Mouse (Mus musculus) intestine, postnatal 0 days (tissue): ENCODE data around the gene Stard3nl. TPM values are rescaled to one million over a fixed set of nuclear protein-coding genes. Genes with fewer than 3 reads are reported as not detected.

ENCODE experiments used
- ATAC-seq: fragments of 200-750 bp; cut with Nextera tagmentation; 2 replicates; pipeline ENCODE4 v1.8.0; 2017; ENCODE audit warnings: mild to moderate bottlenecking, moderate TSS enrichment, moderate library complexity
- H3K27ac ChIP-seq: fragments of 300-500 bp; sonication (generic); 2 replicates; pipeline ENCODE4 v1.5.1; 2014; ENCODE audit warnings: mild to moderate bottlenecking, low read depth, low read length, moderate library complexity
- H3K27me3 ChIP-seq: fragments of 300-500 bp; sonication (generic); replicated peaks from 2 replicates; pipeline ENCODE4 v1.6.1; 2014; ENCODE audit warnings: low read length, mixed read lengths; ENCODE audit not compliant: control insufficient read depth, insufficient read depth
- H3K36me3 ChIP-seq: fragments of 300-500 bp; sonication (generic); 2 replicates; pipeline ENCODE4 v1.6.1; 2014; ENCODE audit warnings: mild to moderate bottlenecking, moderate library complexity; ENCODE audit not compliant: control insufficient read depth, insufficient read depth
- H3K4me1 ChIP-seq: fragments of 300-500 bp; sonication (generic); replicated peaks from 2 replicates; pipeline ENCODE4 v1.6.1; 2014; ENCODE audit warnings: antibody characterized with exemption, low read length, mixed read lengths; ENCODE audit not compliant: control insufficient read depth, insufficient read depth
- H3K4me2 ChIP-seq: fragments of 300-500 bp; sonication (generic); replicated peaks from 2 replicates; pipeline ENCODE4 v1.6.1; 2014; ENCODE audit warnings: low read depth, mild to moderate bottlenecking, moderate library complexity
- H3K4me3 ChIP-seq: fragments of 300-500 bp; sonication (generic); 2 replicates; pipeline ENCODE4 v1.5.1; 2014; ENCODE audit warnings: low read depth, low read length
- H3K9ac ChIP-seq: fragments of 300-500 bp; sonication (generic); 2 replicates; pipeline ENCODE4 v1.6.1; 2014; ENCODE audit warnings: mild to moderate bottlenecking, low read depth, low read length
- H3K9me3 ChIP-seq: fragments of 300-500 bp; sonication (generic); 2 replicates; pipeline ENCODE4 v1.6.1; 2016; ENCODE audit warnings: mixed run types; ENCODE audit not compliant: control insufficient read depth
- CTCF ChIP-seq: sonication (generic); IDR thresholded peaks from 2 replicates; pipeline ENCODE4 v1.5.1; 2016; ENCODE audit warnings: low read depth, mild to moderate bottlenecking, control low read depth, antibody characterized with exemption, moderate library complexity
- WGBS: fragments of 180-500 bp; shearing (Covaris S2); extraction: QIAGEN DNeasy Blood & Tissue Kit; methylation state at CpG from one replicate; pipeline ENCODE4 v1.1.7; 2014; 5-methylcytosine and 5-hydroxymethylcytosine counted together
- polyA plus RNA-seq: library from polyadenylated mRNA; unstranded; fragments of >200 nt; fragmentation: Nextera tagmentation; extraction: Ambion mirVana; gene quantifications from 2 replicates; pipeline ENCODE4 v1.2.1, GENCODE M21; 2015

Stard3nl gene
- polyA plus RNA-seq, 1 experiment from 2014 or later = 79.6 TPM

DNA sequence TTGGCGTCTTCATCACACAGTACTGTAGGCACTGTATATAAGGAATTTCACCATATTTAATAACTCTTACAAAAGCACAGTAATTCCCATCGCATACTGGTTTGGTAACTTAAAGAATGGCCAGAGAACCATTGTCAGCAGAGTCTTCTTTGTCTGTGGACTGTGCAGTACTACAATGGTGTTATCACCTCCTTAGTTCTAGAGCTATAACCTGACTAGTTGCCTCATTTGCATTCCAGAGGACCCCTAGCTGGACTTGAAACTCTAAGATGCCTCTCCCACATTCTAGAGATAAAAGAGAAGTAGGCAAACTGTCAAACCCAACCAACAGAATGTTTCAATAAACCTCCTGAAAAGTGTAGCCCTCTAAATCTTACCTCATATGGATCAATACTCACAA is 12.4 kb upstream of the Stard3nl start:
- Histone ChIP-seq H3K4me2 (no peak overlapping the region), H3K36me3 (no peaks in the 10 kb centered on the region), H3K9ac (no peak overlapping the region), H3K4me3 (no peak overlapping the region), H3K4me1 (no peaks in the 10 kb centered on the region), H3K27ac (no peak overlapping the region), H3K9me3 (no peaks in the 10 kb centered on the region), H3K27me3 (no peaks in the 10 kb centered on the region)
- no peak for ATAC-seq
- TF ChIP-seq CTCF = no peak
- WGBS = 74% methylated on average over 2 of the region's 2 CpGs

GRCm38 (mm10) chr13:19404623-19405022 is 9.0 kb upstream of the Stard3nl start:
- ATAC-seq = peak; percentile 51; the same call in 1 of the 2 replicates
- 47% methylated on average over 2 of the region's 2 CpGs for WGBS
- no peaks in the 10 kb centered on the region for H3K36me3 ChIP-seq

DNA sequence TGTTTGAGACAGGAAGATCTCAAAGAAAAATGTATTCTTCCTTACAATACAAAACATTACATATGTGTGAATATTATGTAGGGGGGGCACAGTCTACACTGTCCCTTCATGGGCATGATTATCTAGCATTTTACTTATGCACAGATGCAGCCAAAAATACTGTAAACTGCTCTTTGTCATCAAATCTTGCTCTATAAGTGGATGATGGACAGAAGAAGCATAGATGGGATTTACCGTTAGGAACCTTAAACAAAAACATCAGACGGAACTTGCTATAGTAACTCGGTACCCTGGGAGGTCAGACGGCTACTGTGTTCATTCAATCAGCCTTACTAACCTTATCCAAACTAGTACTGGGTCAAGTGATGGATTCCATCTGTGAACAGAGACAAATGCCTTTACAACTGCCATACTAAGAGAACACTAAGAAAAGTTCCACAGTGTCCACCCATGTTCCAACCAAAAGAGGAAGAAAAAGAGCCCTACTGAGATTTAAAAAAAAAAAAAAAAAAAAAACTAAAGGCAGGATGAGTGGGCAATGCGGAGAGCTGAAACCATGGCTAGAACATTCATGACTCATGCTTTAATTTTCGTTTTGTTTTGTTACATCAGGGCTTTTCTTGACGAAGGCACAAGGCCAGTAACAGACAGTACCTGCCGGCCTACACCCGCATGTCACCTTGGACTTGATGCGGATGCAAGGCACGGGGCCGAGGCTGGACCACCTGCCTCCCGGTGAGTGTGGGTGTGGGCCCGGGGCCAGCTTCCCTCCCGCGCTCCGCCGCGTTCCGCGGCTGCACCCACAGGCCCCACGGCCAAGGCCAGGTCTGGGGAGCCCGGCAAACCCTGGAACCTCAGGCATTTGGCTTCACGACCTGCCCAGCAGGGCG is 552 bp downstream of the Stard3nl start:
- TF ChIP-seq CTCF = no peak
- Histone ChIP-seq H3K9ac (peak overlapping the region; percentile 71), H3K27ac (peak overlapping the region; percentile 86), H3K36me3 (no peaks in the 10 kb centered on the region), H3K4me2 (peak overlapping the region; percentile 66), H3K4me1 (peaks cover 8% of the 10 kb centered on the region; the same call in 1 of the 2 replicates), H3K9me3 (no peaks in the 10 kb centered on the region), H3K27me3 (no peaks in the 10 kb centered on the region), H3K4me3 (peak overlapping the region; percentile 68)
- peak; percentile 63 for ATAC-seq
- 1% methylated on average over 25 of the region's 25 CpGs for WGBS

More at GRCm38 (mm10) chr13:19404623-19405022, 9.0 kb upstream of the Stard3nl start:
- Histone ChIP-seq H3K4me3 (no peak overlapping the region), H3K27ac (no peak overlapping the region), H3K9ac (no peak overlapping the region), H3K27me3 (no peaks in the 10 kb centered on the region), H3K9me3 (no peaks in the 10 kb centered on the region), H3K4me2 (no peak overlapping the region), H3K4me1 (no peaks in the 10 kb centered on the region)
- TF ChIP-seq CTCF = no peak

GRCm38 (mm10) chr13:19394171-19394570 is 1.4 kb downstream of the Stard3nl start:
- peak overlapping the region; percentile 66 for H3K4me2 ChIP-seq
- H3K4me3 ChIP-seq = no peak overlapping the region
- no peaks in the 10 kb centered on the region for H3K27me3 ChIP-seq
- H3K4me1 ChIP-seq = peaks cover 8% of the 10 kb centered on the region; the same call in 1 of the 2 replicates
- ATAC-seq = no peak
- H3K27ac ChIP-seq = no peak overlapping the region
- no peaks in the 10 kb centered on the region for H3K36me3 ChIP-seq
- TF ChIP-seq CTCF = no peak
- H3K9me3 ChIP-seq = no peaks in the 10 kb centered on the region
- no peak overlapping the region for H3K9ac ChIP-seq
- WGBS = 6% methylated on average over 4 of the region's 4 CpGs

GRCm38 (mm10) chr13:19393731-19394130 is 1.9 kb downstream of the Stard3nl start:
- no peaks in the 10 kb centered on the region for H3K36me3 ChIP-seq
- peak overlapping the region; percentile 66 for H3K4me2 ChIP-seq
- WGBS = 56% methylated on average over 2 of the region's 2 CpGs
- peaks cover 8% of the 10 kb centered on the region; the same call in 1 of the 2 replicates for H3K4me1 ChIP-seq
- H3K27me3 ChIP-seq = no peaks in the 10 kb centered on the region
- H3K9me3 ChIP-seq = no peaks in the 10 kb centered on the region
- ATAC-seq = no peak
- H3K27ac ChIP-seq = no peak overlapping the region
- H3K4me3 ChIP-seq = no peak overlapping the region
- no peak for TF ChIP-seq CTCF
- no peak overlapping the region; the same call in 1 of the 2 replicates for H3K9ac ChIP-seq

DNA sequence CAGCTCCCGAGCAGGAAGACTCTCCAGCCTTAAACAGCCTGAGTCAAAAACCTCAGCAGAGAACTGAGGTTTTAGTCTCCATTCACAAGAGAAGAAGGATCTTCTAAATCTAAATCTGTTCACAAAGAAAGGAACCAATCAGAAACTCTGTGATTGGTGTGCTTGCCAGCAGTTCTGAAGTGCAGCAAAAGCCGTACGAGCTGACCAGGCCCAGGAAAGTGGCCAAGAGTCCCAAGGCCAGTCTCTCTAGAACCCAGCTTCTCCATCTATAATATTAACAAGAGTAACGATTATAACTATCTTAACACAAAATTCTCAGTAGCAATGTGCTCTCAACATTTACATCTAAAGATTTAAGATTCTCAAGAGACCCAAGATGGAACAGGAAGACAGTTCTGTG is 4.0 kb downstream of the Stard3nl start:
- no peaks in the 10 kb centered on the region for H3K9me3 ChIP-seq
- H3K36me3 ChIP-seq = no peaks in the 10 kb centered on the region
- peaks cover 8% of the 10 kb centered on the region; the same call in 1 of the 2 replicates for H3K4me1 ChIP-seq
- H3K27ac ChIP-seq = no peak overlapping the region
- no peak overlapping the region for H3K9ac ChIP-seq
- H3K27me3 ChIP-seq = no peaks in the 10 kb centered on the region
- no peak overlapping the region for H3K4me2 ChIP-seq
- ATAC-seq = no peak
- 73% methylated on average over 4 of the region's 4 CpGs for WGBS
- no peak overlapping the region for H3K4me3 ChIP-seq
- no peak for TF ChIP-seq CTCF
